Mouse (Mus musculus): ENCODE measurements around the gene Ncor1.

- TF ChIP-seq POLR2A (IDR thresholded peaks at IDR 0.05; ENCODE audit: control insufficient read depth, low read depth, low read length) (0 out of 2 replicates have a peak, but pooled peaks have one; percentile 20), CTCF (IDR thresholded peaks at IDR 0.05; ENCODE audit: control insufficient read depth, insufficient read depth, insufficient replicate concordance, low read depth, low read length) (no peak)
Observed at GRCm38 (mm10) chr11:62456483-62457172, 1.7 kb downstream of the Ncor1 start.

Data from testis, adult 2 months (tissue).